Mouse (Mus musculus): Measurements from ENCODE around the gene Tfdp2.
A peak's percentile ranks its signal among the peaks of the same experiment; 100 is the strongest.
"Not testable (repeated sequence)": the region's sequence is repeated elsewhere in the genome, so short reads cannot be mapped to it uniquely, and the experiment has no call there.

Gene Tfdp2

GRCm38 (mm10) chr9:96319333-96319732, 123.3 kb downstream of the Tfdp2 start:
- no peak for DNase-seq

GRCm38 (mm10) chr9:96320551-96320980, 124.5 kb downstream of the Tfdp2 start:
- peak; percentile 48 for DNase-seq

GRCm38 (mm10) chr9:96322411-96323152, 126.5 kb downstream of the Tfdp2 start:
- DNase-seq: no peak

GRCm38 (mm10) chr9:96324502-96324901, 128.4 kb downstream of the Tfdp2 start:
- no peak for DNase-seq

GRCm38 (mm10) chr9:96326496-96326923, 130.4 kb downstream of the Tfdp2 start:
- peak; percentile 31 for DNase-seq

- no peak for DNase-seq
Measured at GRCm38 (mm10) chr9:96328226-96328625, 132.2 kb downstream of the Tfdp2 start.

GRCm38 (mm10) chr9:96331146-96331545, 135.1 kb downstream of the Tfdp2 start:
- DNase-seq: no peak

- DNase-seq: no peak
Measured at GRCm38 (mm10) chr9:96345750-96346149, 149.7 kb downstream of the Tfdp2 start.

GRCm38 (mm10) chr9:96348885-96349284, 152.8 kb downstream of the Tfdp2 start:
- no peak for DNase-seq

- DNase-seq: peak; percentile 92
Measured at GRCm38 (mm10) chr9:96350010-96350409, 153.9 kb downstream of the Tfdp2 start.

- DNase-seq: no peak
Measured at GRCm38 (mm10) chr9:96350476-96350875, 154.4 kb downstream of the Tfdp2 start.

- DNase-seq: not testable (repeated sequence)
Measured at GRCm38 (mm10) chr9:96351771-96352170, 155.7 kb downstream of the Tfdp2 start.

GRCm38 (mm10) chr9:96353121-96353769, 157.2 kb downstream of the Tfdp2 start:
- DNase-seq: no peak

- peak; percentile 44 for DNase-seq
Measured at GRCm38 (mm10) chr9:96353799-96354198, 157.7 kb downstream of the Tfdp2 start.

- no peak for DNase-seq
Measured at GRCm38 (mm10) chr9:96360056-96360455, 164.0 kb downstream of the Tfdp2 start.

GRCm38 (mm10) chr9:96363581-96364140, 167.6 kb downstream of the Tfdp2 start:
- peak; percentile 81 for DNase-seq

GRCm38 (mm10) chr9:96364141-96364838, 168.2 kb downstream of the Tfdp2 start, which contains the start of gene Atp1b3:
Gene Atp1b3 (minus strand): TSS chr9:96364442.
- peak; percentile 98 for DNase-seq

- no peak for DNase-seq
Measured at GRCm38 (mm10) chr9:96365271-96365872, 169.3 kb downstream of the Tfdp2 start.

GRCm38 (mm10) chr9:96369654-96370384, 173.7 kb downstream of the Tfdp2 start:
- DNase-seq: no peak

- no peak for DNase-seq
Measured at GRCm38 (mm10) chr9:96371075-96371474, 175.0 kb downstream of the Tfdp2 start.

All from lung, postnatal 36 days (tissue).